16 mouse cellular contexts compared by ENCODE assay signal in genomic region chr14:33814107-33814506, GRCm38 (mm10).
"Had no signal": no experiment of that assay in that cellular context is flagged by ENCODE, and none has a peak within 500 bp of the region (broad histone marks: within the 10 kb centered on the region; RNA-seq: fewer than 3 reads in every experiment).

No protein-coding gene starts in this region.

- H3K9me3 ChIP-seq: liver, embryonic 13.5 days; liver, embryonic 15.5 days; midbrain, embryonic 13.5 days; midbrain, embryonic 15.5 days; neural tube, embryonic 12.5 days; stomach, embryonic 15.5 days had no signal

- H3K4me1 ChIP-seq: liver, embryonic 13.5 days; liver, embryonic 15.5 days; megakaryocyte, embryonic 14.5 days; midbrain, embryonic 13.5 days; midbrain, embryonic 15.5 days; neural tube, embryonic 12.5 days had no signal

- H3K4me3 ChIP-seq: liver, embryonic 13.5 days; liver, embryonic 15.5 days; megakaryocyte, embryonic 14.5 days; midbrain, embryonic 13.5 days; midbrain, embryonic 15.5 days; neural tube, embryonic 12.5 days; stomach, embryonic 15.5 days had no signal

- DNase-seq: liver, embryonic 13.5 days; liver, postnatal 0 days; lung, adult 2 months; right cerebral cortex, postnatal 14 days; thymus, adult 2 months; thymus, postnatal 25 days; thymus, postnatal 4 days had no signal

- H3K36me3 ChIP-seq: liver, embryonic 13.5 days; liver, embryonic 15.5 days; midbrain, embryonic 13.5 days; midbrain, embryonic 15.5 days; neural tube, embryonic 12.5 days; stomach, embryonic 15.5 days had no signal

- H3K27ac ChIP-seq: liver, embryonic 13.5 days; liver, embryonic 15.5 days; macrophage; midbrain, embryonic 13.5 days; midbrain, embryonic 15.5 days; neural tube, embryonic 12.5 days; stomach, embryonic 15.5 days had no signal

- ATAC-seq: liver, postnatal 0 days; midbrain, embryonic 13.5 days; midbrain, embryonic 15.5 days had no signal

- H3K4me2 ChIP-seq: liver, embryonic 11.5 days; liver, embryonic 13.5 days; liver, embryonic 15.5 days; midbrain, embryonic 11.5 days; midbrain, embryonic 13.5 days; midbrain, embryonic 15.5 days; neural tube, embryonic 12.5 days; stomach, embryonic 15.5 days had no signal

- H3K27me3 ChIP-seq: liver, embryonic 13.5 days; liver, embryonic 15.5 days; megakaryocyte, embryonic 14.5 days; midbrain, embryonic 13.5 days; midbrain, embryonic 15.5 days; neural tube, embryonic 12.5 days; stomach, embryonic 15.5 days had no signal

- H3K9ac ChIP-seq: liver, embryonic 13.5 days; liver, embryonic 15.5 days; liver, postnatal 0 days; midbrain, embryonic 13.5 days; midbrain, embryonic 15.5 days; neural tube, embryonic 12.5 days; stomach, embryonic 15.5 days had no signal
